Mouse (Mus musculus) bone marrow, adult 2 months (tissue): ENCODE measurements around the gene Lhpp.

Experiments used
- CTCF ChIP-seq: fragments of 200-500 bp; IDR thresholded peaks from 2 replicates; pipeline ENCODE4 v1.5.1; 2011; ENCODE audit warnings: low read length, control low read depth; ENCODE audit not compliant: control insufficient read depth, insufficient read depth
- POLR2A ChIP-seq: fragments of 200-500 bp; IDR thresholded peaks from 2 replicates; pipeline ENCODE4 v1.6.1; 2011; ENCODE audit warnings: low read depth, mild to moderate bottlenecking, control low read depth, low read length, borderline replicate concordance; ENCODE audit not compliant: control insufficient read depth

GRCm38 (mm10) chr7:132659633-132660032 lies 49.2 kb downstream of the Lhpp start:
- no peak for TF ChIP-seq CTCF
- TF ChIP-seq POLR2A = no peak
